Mouse (Mus musculus) embryonic facial prominence, embryonic 14.5 days (tissue): Measurements from ENCODE around the gene Sufu. TPM values are rescaled to one million over a fixed set of nuclear protein-coding genes. Genes with fewer than 3 reads are reported as not detected.
A peak's percentile ranks its signal among the peaks of the same experiment; 100 is the strongest.

Experiments
- ATAC-seq: fragments of 200-750 bp; cut with Nextera tagmentation; 2 replicates; pipeline ENCODE4 v1.8.0; 2017; ENCODE audit warnings: low read depth, moderate number of reproducible peaks, moderate TSS enrichment
- DNase-seq: peaks from one replicate; pipeline ENCODE4 v3.0.0-alpha.2; 2015; ENCODE audit warnings: low spot score
- H3K27ac ChIP-seq: fragments of 300-500 bp; sonication (generic); replicated peaks from 2 replicates; pipeline ENCODE4 v1.5.1; 2014; ENCODE audit warnings: low read depth, mild to moderate bottlenecking, low read length, moderate library complexity
- H3K27me3 ChIP-seq: fragments of 300-500 bp; sonication (generic); replicated peaks from 2 replicates; pipeline ENCODE4 v1.6.1; 2014; ENCODE audit warnings: low read length; ENCODE audit not compliant: control insufficient read depth, insufficient read depth
- H3K36me3 ChIP-seq: fragments of 300-500 bp; sonication (generic); 2 replicates; pipeline ENCODE4 v1.6.1; 2014; ENCODE audit warnings: low read length, mixed read lengths; ENCODE audit not compliant: control insufficient read depth, insufficient read depth
- H3K4me1 ChIP-seq: fragments of 300-500 bp; sonication (generic); 2 replicates; pipeline ENCODE4 v1.6.1; 2014; ENCODE audit warnings: antibody characterized with exemption, low read length; ENCODE audit not compliant: control insufficient read depth, insufficient read depth
- H3K4me2 ChIP-seq: fragments of 300-500 bp; sonication (generic); 2 replicates; pipeline ENCODE4 v1.6.1; 2014; ENCODE audit warnings: low read depth, mild to moderate bottlenecking, low read length, moderate library complexity, mixed read lengths
- H3K4me3 ChIP-seq: fragments of 300-500 bp; sonication (generic); 2 replicates; pipeline ENCODE4 v1.5.1; 2014; ENCODE audit warnings: low read depth, mild to moderate bottlenecking, low read length
- H3K9ac ChIP-seq: fragments of 300-500 bp; sonication (generic); 2 replicates; pipeline ENCODE4 v1.6.1; 2014; ENCODE audit warnings: low read depth, mild to moderate bottlenecking, low read length, moderate library complexity, mixed read lengths
- H3K9me3 ChIP-seq: fragments of 300-500 bp; sonication (generic); 2 replicates; pipeline ENCODE4 v1.6.1; 2016; ENCODE audit warnings: low read length; ENCODE audit not compliant: control insufficient read depth
- WGBS: fragments of 180-500 bp; shearing (Covaris S2); extraction: QIAGEN DNeasy Blood & Tissue Kit; methylation state at CpG from one replicate; pipeline ENCODE4 v1.1.7; 2014; 5-methylcytosine and 5-hydroxymethylcytosine counted together
- polyA plus RNA-seq: library from polyadenylated mRNA; unstranded; fragments of >200 nt; fragmentation: Nextera tagmentation; extraction: Ambion mirVana; gene quantifications from 2 replicates; pipeline ENCODE4 v1.2.1, GENCODE M21; 2014

Gene Sufu
- polyA plus RNA-seq, 1 experiment from 2014 or later, result 34.3 TPM

- peak overlapping the region; percentile 30 for H3K4me2 ChIP-seq
- peaks cover 58% of the 10 kb centered on the region for H3K4me1 ChIP-seq
- no peaks in the 10 kb centered on the region for H3K36me3 ChIP-seq
- ATAC-seq, result no peak
- H3K9me3 ChIP-seq, result no peaks in the 10 kb centered on the region
- 0 out of 2 replicates have a peak overlapping the region, but pooled peaks have one; percentile 37 for H3K9ac ChIP-seq
- H3K27me3 ChIP-seq, result no peaks in the 10 kb centered on the region
- 7% methylated on average over 16 of the region's 16 CpGs for WGBS
- DNase-seq, result peak; percentile 70
- no peak overlapping the region for H3K4me3 ChIP-seq
- peak overlapping the region; percentile 78 for H3K27ac ChIP-seq
Measured at GRCm38 (mm10) chr19:46531071-46532030, 134.7 kb downstream of the Sufu start.

GRCm38 (mm10) chr19:46532031-46532688 is 135.5 kb downstream of the Sufu start:
- no peaks in the 10 kb centered on the region for H3K9me3 ChIP-seq
- no peaks in the 10 kb centered on the region for H3K27me3 ChIP-seq
- no peak overlapping the region for H3K4me2 ChIP-seq
- DNase-seq, result peak; percentile 65
- no peaks in the 10 kb centered on the region for H3K36me3 ChIP-seq
- 12% methylated on average over 10 of the region's 10 CpGs for WGBS
- H3K9ac ChIP-seq, result peak overlapping the region; percentile 37; the same call in 1 of the 2 replicates
- peaks cover 56% of the 10 kb centered on the region for H3K4me1 ChIP-seq
- peak; percentile 26; the same call in 1 of the 2 replicates for ATAC-seq
- H3K4me3 ChIP-seq, result no peak overlapping the region
- H3K27ac ChIP-seq, result 0 out of 2 replicates have a peak overlapping the region, but pooled peaks have one; percentile 58

- Histone ChIP-seq H3K4me2 (no peak overlapping the region), H3K27ac (peak overlapping the region; percentile 58; the same call in 1 of the 2 replicates), H3K9me3 (no peaks in the 10 kb centered on the region), H3K4me3 (no peak overlapping the region), H3K4me1 (peaks cover 49% of the 10 kb centered on the region), H3K9ac (peak overlapping the region; percentile 19; the same call in 1 of the 2 replicates), H3K36me3 (no peaks in the 10 kb centered on the region), H3K27me3 (no peaks in the 10 kb centered on the region)
- DNase-seq (no peak), ATAC-seq (no peak)
- 48% methylated on average over 4 of the region's 4 CpGs for WGBS
Measured at GRCm38 (mm10) chr19:46533066-46533465, 136.4 kb downstream of the Sufu start.

- no peaks in the 10 kb centered on the region for H3K36me3 ChIP-seq
- DNase-seq (no peak), ATAC-seq (no peak)
- no peak overlapping the region; the same call in 1 of the 2 replicates for H3K27ac ChIP-seq
- peaks cover 45% of the 10 kb centered on the region for H3K4me1 ChIP-seq
- no peak overlapping the region for H3K4me2 ChIP-seq
- H3K9ac ChIP-seq, result peak overlapping the region; percentile 19; the same call in 1 of the 2 replicates
- no peaks in the 10 kb centered on the region for H3K27me3 ChIP-seq
- 64% methylated on average over 5 of the region's 5 CpGs for WGBS
- no peak overlapping the region for H3K4me3 ChIP-seq
- no peaks in the 10 kb centered on the region for H3K9me3 ChIP-seq
Measured at GRCm38 (mm10) chr19:46533525-46533924, 136.8 kb downstream of the Sufu start.

- H3K27me3 ChIP-seq, result no peaks in the 10 kb centered on the region
- 62% methylated on average over 6 of the region's 6 CpGs for WGBS
- ATAC-seq (no peak), DNase-seq (no peak)
- H3K4me1 ChIP-seq, result peaks cover 34% of the 10 kb centered on the region
- H3K9me3 ChIP-seq, result no peaks in the 10 kb centered on the region
- no peak overlapping the region for H3K4me2 ChIP-seq
- H3K36me3 ChIP-seq, result peaks cover 3% of the 10 kb centered on the region; the same call in 1 of the 2 replicates
- no peak overlapping the region for H3K9ac ChIP-seq
- no peak overlapping the region for H3K27ac ChIP-seq
- H3K4me3 ChIP-seq, result no peak overlapping the region
Measured at GRCm38 (mm10) chr19:46534542-46535098, 137.9 kb downstream of the Sufu start.

GRCm38 (mm10) chr19:46537357-46537756 is 140.7 kb downstream of the Sufu start:
- Histone ChIP-seq H3K4me1 (peaks cover 8% of the 10 kb centered on the region), H3K9me3 (no peaks in the 10 kb centered on the region), H3K4me3 (no peak overlapping the region), H3K4me2 (no peak overlapping the region), H3K36me3 (peaks cover 28% of the 10 kb centered on the region), H3K27ac (no peak overlapping the region), H3K9ac (no peak overlapping the region), H3K27me3 (no peaks in the 10 kb centered on the region)
- DNase-seq, result no peak
- WGBS, result 87% methylated on average over 9 of the region's 9 CpGs
- no peak for ATAC-seq

GRCm38 (mm10) chr19:46538213-46538612 is 141.5 kb downstream of the Sufu start:
- no peak overlapping the region for H3K4me3 ChIP-seq
- DNase-seq (no peak), ATAC-seq (no peak)
- no peak overlapping the region for H3K4me2 ChIP-seq
- H3K9me3 ChIP-seq, result no peaks in the 10 kb centered on the region
- no peaks in the 10 kb centered on the region for H3K27me3 ChIP-seq
- H3K9ac ChIP-seq, result no peak overlapping the region
- H3K36me3 ChIP-seq, result peaks cover 36% of the 10 kb centered on the region
- H3K27ac ChIP-seq, result no peak overlapping the region
- peaks cover under 1% of the 10 kb centered on the region; the same call in 1 of the 2 replicates for H3K4me1 ChIP-seq
- 89% methylated on average over 6 of the region's 6 CpGs for WGBS
